Mouse (Mus musculus): Measurements from ENCODE around the gene Swsap1. TPM values are rescaled to one million over a fixed set of nuclear protein-coding genes. Genes with fewer than 3 reads are reported as not detected.

The Swsap1 gene
- polyA plus RNA-seq, 1 experiment, result 8.5 TPM

- H3K9ac ChIP-seq (ENCODE audit: low read depth, poor library complexity, severe bottlenecking), result no peak overlapping the region
- H3K9me3 ChIP-seq (replicated peaks; ENCODE audit: control insufficient read depth, insufficient read depth, low read length, poor library complexity, severe bottlenecking), result no peaks in the 10 kb centered on the region
- no peak overlapping the region for H3K4me3 ChIP-seq (ENCODE audit: low read depth, low read length)
- H3K36me3 ChIP-seq (ENCODE audit: control insufficient read depth, insufficient read depth, low read length, poor library complexity, severe bottlenecking), result no peaks in the 10 kb centered on the region
- no peaks in the 10 kb centered on the region for H3K4me1 ChIP-seq (ENCODE audit: control insufficient read depth, insufficient read depth, low read length)
- TF ChIP-seq CTCF (IDR thresholded peaks at IDR 0.05; ENCODE audit: low read depth, low read length) (no peak), EP300 (IDR thresholded peaks at IDR 0.05; ENCODE audit: insufficient read depth, low read depth, low read length) (no peak), POLR2A (IDR thresholded peaks at IDR 0.05; ENCODE audit: insufficient read depth, low read length) (no peak)
- H3K27me3 ChIP-seq (ENCODE audit: control insufficient read depth, insufficient read depth, low read length, poor library complexity, severe bottlenecking), result no peaks in the 10 kb centered on the region
- H3K27ac ChIP-seq (ENCODE audit: insufficient read depth, low read length), result no peak overlapping the region
These were observed 30.0 kb upstream of the Swsap1 start for GRCm38 (mm10) chr9:21925506-21925905.

GRCm38 (mm10) chr9:21926155-21926554, 29.4 kb upstream of the Swsap1 start:
- Histone ChIP-seq H3K27me3 (ENCODE audit: control insufficient read depth, insufficient read depth, low read length, poor library complexity, severe bottlenecking) (no peaks in the 10 kb centered on the region), H3K36me3 (ENCODE audit: control insufficient read depth, insufficient read depth, low read length, poor library complexity, severe bottlenecking) (no peaks in the 10 kb centered on the region), H3K4me1 (ENCODE audit: control insufficient read depth, insufficient read depth, low read length) (no peaks in the 10 kb centered on the region), H3K9me3 (replicated peaks; ENCODE audit: control insufficient read depth, insufficient read depth, low read length, poor library complexity, severe bottlenecking) (no peaks in the 10 kb centered on the region), H3K27ac (ENCODE audit: insufficient read depth, low read length) (no peak overlapping the region), H3K9ac (ENCODE audit: low read depth, poor library complexity, severe bottlenecking) (peak overlapping the region; percentile 53), H3K4me3 (ENCODE audit: low read depth, low read length) (peak overlapping the region; percentile 31)
- TF ChIP-seq CTCF (IDR thresholded peaks at IDR 0.05; ENCODE audit: low read depth, low read length), result no peak
- no peak for TF ChIP-seq POLR2A (IDR thresholded peaks at IDR 0.05; ENCODE audit: insufficient read depth, low read length)
- no peak for TF ChIP-seq EP300 (IDR thresholded peaks at IDR 0.05; ENCODE audit: insufficient read depth, low read depth, low read length)

- no peaks in the 10 kb centered on the region for H3K9me3 ChIP-seq (replicated peaks; ENCODE audit: control insufficient read depth, insufficient read depth, low read length, poor library complexity, severe bottlenecking)
- H3K4me3 ChIP-seq (ENCODE audit: low read depth, low read length), result peak overlapping the region; percentile 74
- H3K4me1 ChIP-seq (ENCODE audit: control insufficient read depth, insufficient read depth, low read length), result no peaks in the 10 kb centered on the region
- no peaks in the 10 kb centered on the region for H3K36me3 ChIP-seq (ENCODE audit: control insufficient read depth, insufficient read depth, low read length, poor library complexity, severe bottlenecking)
- H3K27ac ChIP-seq (ENCODE audit: insufficient read depth, low read length), result no peak overlapping the region
- TF ChIP-seq POLR2A (IDR thresholded peaks at IDR 0.05; ENCODE audit: insufficient read depth, low read length) (no peak), EP300 (IDR thresholded peaks at IDR 0.05; ENCODE audit: insufficient read depth, low read depth, low read length) (no peak), CTCF (IDR thresholded peaks at IDR 0.05; ENCODE audit: low read depth, low read length) (no peak)
- H3K9ac ChIP-seq (ENCODE audit: low read depth, poor library complexity, severe bottlenecking), result peak overlapping the region; percentile 53
- H3K27me3 ChIP-seq (ENCODE audit: control insufficient read depth, insufficient read depth, low read length, poor library complexity, severe bottlenecking), result no peaks in the 10 kb centered on the region
These were observed 28.8 kb upstream of the Swsap1 start for GRCm38 (mm10) chr9:21926784-21927183.

GRCm38 (mm10) chr9:21927208-21927753, 28.3 kb upstream of the Swsap1 start, which contains the start of the genes Ccdc159 and Tmem205:
Gene Ccdc159 (plus strand): TSS chr9:21927471.
Gene Tmem205 (minus strand): TSS chr9:21927556.
- H3K4me1 ChIP-seq (ENCODE audit: control insufficient read depth, insufficient read depth, low read length), result no peaks in the 10 kb centered on the region

GRCm38 (mm10) chr9:21929208-21929607, 26.3 kb upstream of the Swsap1 start:
- no peaks in the 10 kb centered on the region for H3K36me3 ChIP-seq (ENCODE audit: control insufficient read depth, insufficient read depth, low read length, poor library complexity, severe bottlenecking)
- no peaks in the 10 kb centered on the region for H3K4me1 ChIP-seq (ENCODE audit: control insufficient read depth, insufficient read depth, low read length)
- no peaks in the 10 kb centered on the region for H3K9me3 ChIP-seq (replicated peaks; ENCODE audit: control insufficient read depth, insufficient read depth, low read length, poor library complexity, severe bottlenecking)
- H3K27ac ChIP-seq (ENCODE audit: insufficient read depth, low read length), result no peak overlapping the region
- H3K9ac ChIP-seq (ENCODE audit: low read depth, poor library complexity, severe bottlenecking), result no peak overlapping the region
- H3K4me3 ChIP-seq (ENCODE audit: low read depth, low read length), result no peak overlapping the region
- no peaks in the 10 kb centered on the region for H3K27me3 ChIP-seq (ENCODE audit: control insufficient read depth, insufficient read depth, low read length, poor library complexity, severe bottlenecking)
- no peak for TF ChIP-seq POLR2A (IDR thresholded peaks at IDR 0.05; ENCODE audit: insufficient read depth, low read length)
- TF ChIP-seq EP300 (IDR thresholded peaks at IDR 0.05; ENCODE audit: insufficient read depth, low read depth, low read length), result no peak
- TF ChIP-seq CTCF (IDR thresholded peaks at IDR 0.05; ENCODE audit: low read depth, low read length), result no peak

More at GRCm38 (mm10) chr9:21927208-21927753, 28.3 kb upstream of the Swsap1 start, which contains the start of the genes Ccdc159 and Tmem205:
- Histone ChIP-seq H3K9ac (ENCODE audit: low read depth, poor library complexity, severe bottlenecking) (peak within 1 kb of the TSS; percentile 61), H3K36me3 (ENCODE audit: control insufficient read depth, insufficient read depth, low read length, poor library complexity, severe bottlenecking) (no peaks in the 10 kb centered on the region), H3K9me3 (replicated peaks; ENCODE audit: control insufficient read depth, insufficient read depth, low read length, poor library complexity, severe bottlenecking) (no peaks in the 10 kb centered on the region), H3K27ac (ENCODE audit: insufficient read depth, low read length) (no peak within 1 kb of the TSS), H3K27me3 (ENCODE audit: control insufficient read depth, insufficient read depth, low read length, poor library complexity, severe bottlenecking) (no peaks in the 10 kb centered on the region), H3K4me3 (ENCODE audit: low read depth, low read length) (peak within 1 kb of the TSS; percentile 74)
- TF ChIP-seq EP300 (IDR thresholded peaks at IDR 0.05; ENCODE audit: insufficient read depth, low read depth, low read length), result no peak
- peak; percentile 83 for TF ChIP-seq POLR2A (IDR thresholded peaks at IDR 0.05; ENCODE audit: insufficient read depth, low read length)

- H3K27ac ChIP-seq (ENCODE audit: insufficient read depth, low read length), result no peak overlapping the region
These were observed 23.5 kb upstream of the Swsap1 start for GRCm38 (mm10) chr9:21932006-21932405.

More at GRCm38 (mm10) chr9:21932006-21932405, 23.5 kb upstream of the Swsap1 start:
- Histone ChIP-seq H3K4me1 (ENCODE audit: control insufficient read depth, insufficient read depth, low read length) (no peaks in the 10 kb centered on the region), H3K9ac (ENCODE audit: low read depth, poor library complexity, severe bottlenecking) (no peak overlapping the region), H3K36me3 (ENCODE audit: control insufficient read depth, insufficient read depth, low read length, poor library complexity, severe bottlenecking) (no peaks in the 10 kb centered on the region), H3K9me3 (replicated peaks; ENCODE audit: control insufficient read depth, insufficient read depth, low read length, poor library complexity, severe bottlenecking) (no peaks in the 10 kb centered on the region), H3K27me3 (ENCODE audit: control insufficient read depth, insufficient read depth, low read length, poor library complexity, severe bottlenecking) (no peaks in the 10 kb centered on the region), H3K4me3 (ENCODE audit: low read depth, low read length) (no peak overlapping the region)
- no peak for TF ChIP-seq POLR2A (IDR thresholded peaks at IDR 0.05; ENCODE audit: insufficient read depth, low read length)
- TF ChIP-seq CTCF (IDR thresholded peaks at IDR 0.05; ENCODE audit: low read depth, low read length), result no peak
- no peak for TF ChIP-seq EP300 (IDR thresholded peaks at IDR 0.05; ENCODE audit: insufficient read depth, low read depth, low read length)
